Mouse (Mus musculus): ENCODE measurements around the gene Tmem132c. TPM values are rescaled to one million over a fixed set of nuclear protein-coding genes. Genes with fewer than 3 reads are reported as not detected.

Gene Tmem132c
- polyA plus RNA-seq, 1 experiment: 0.06 TPM

GRCm38 (mm10) chr5:127336048-127336907 lies 94.7 kb downstream of the Tmem132c start:
- TF ChIP-seq FOSL1 (IDR thresholded peaks at IDR 0.05; ENCODE audit: insufficient read depth, low read length, poor library complexity, severe bottlenecking) (no peak), MYOG (IDR thresholded peaks at IDR 0.05; ENCODE audit: control insufficient read depth, extremely low read depth, insufficient read length) (no peak), USF1 (IDR thresholded peaks at IDR 0.05; ENCODE audit: low read depth) (no peak), CEBPB (IDR thresholded peaks at IDR 0.05; ENCODE audit: low read depth) (no peak), MAX (IDR thresholded peaks at IDR 0.05) (no peak), MYOD1 (IDR thresholded peaks at IDR 0.05; ENCODE audit: control insufficient read depth, insufficient read length, low read depth) (no peak), CTCF (IDR thresholded peaks at IDR 0.05; ENCODE audit: control insufficient read depth, insufficient read depth, insufficient read length) (no peak)
- Histone ChIP-seq H3K27me3 (ENCODE audit: control insufficient read depth, insufficient read depth, insufficient read length) (no peaks in the 10 kb centered on the region), H3K4me3 (ENCODE audit: insufficient read depth, poor library complexity, severe bottlenecking) (no peak overlapping the region)

GRCm38 (mm10) chr5:127336908-127337265 lies 95.3 kb downstream of the Tmem132c start:
- H3K27me3 ChIP-seq (ENCODE audit: control insufficient read depth, insufficient read depth, insufficient read length): no peaks in the 10 kb centered on the region
- H3K36me3 ChIP-seq (ENCODE audit: control insufficient read depth, insufficient read depth): no peaks in the 10 kb centered on the region
- no peak for TF ChIP-seq FOSL1 (IDR thresholded peaks at IDR 0.05; ENCODE audit: insufficient read depth, low read length, poor library complexity, severe bottlenecking)
- TF ChIP-seq CEBPB (IDR thresholded peaks at IDR 0.05; ENCODE audit: low read depth): no peak
- no peak for TF ChIP-seq MYOG (IDR thresholded peaks at IDR 0.05; ENCODE audit: control insufficient read depth, extremely low read depth, insufficient read length)
- TF ChIP-seq MYOD1 (IDR thresholded peaks at IDR 0.05; ENCODE audit: control insufficient read depth, insufficient read length, low read depth): no peak
- TF ChIP-seq USF1 (IDR thresholded peaks at IDR 0.05; ENCODE audit: low read depth): no peak
- TF ChIP-seq MAX (IDR thresholded peaks at IDR 0.05): no peak
- TF ChIP-seq CTCF (IDR thresholded peaks at IDR 0.05; ENCODE audit: control insufficient read depth, insufficient read depth, insufficient read length): no peak
- no peak overlapping the region for H3ac ChIP-seq (ENCODE audit: control insufficient read depth, insufficient read length, low read depth)
- H3K79me3 ChIP-seq (ENCODE audit: low read depth): no peaks in the 10 kb centered on the region
- no peaks in the 10 kb centered on the region for H3K79me2 ChIP-seq (ENCODE audit: control insufficient read depth, insufficient read depth)
- H3K4me3 ChIP-seq (ENCODE audit: insufficient read depth, poor library complexity, severe bottlenecking): no peak overlapping the region

More at GRCm38 (mm10) chr5:127336048-127336907, 94.7 kb downstream of the Tmem132c start:
- Histone ChIP-seq H3ac (ENCODE audit: control insufficient read depth, insufficient read length, low read depth) (no peak overlapping the region), H3K79me2 (ENCODE audit: control insufficient read depth, insufficient read depth) (no peaks in the 10 kb centered on the region), H3K36me3 (ENCODE audit: control insufficient read depth, insufficient read depth) (no peaks in the 10 kb centered on the region), H3K79me3 (ENCODE audit: low read depth) (no peaks in the 10 kb centered on the region)

DNA sequence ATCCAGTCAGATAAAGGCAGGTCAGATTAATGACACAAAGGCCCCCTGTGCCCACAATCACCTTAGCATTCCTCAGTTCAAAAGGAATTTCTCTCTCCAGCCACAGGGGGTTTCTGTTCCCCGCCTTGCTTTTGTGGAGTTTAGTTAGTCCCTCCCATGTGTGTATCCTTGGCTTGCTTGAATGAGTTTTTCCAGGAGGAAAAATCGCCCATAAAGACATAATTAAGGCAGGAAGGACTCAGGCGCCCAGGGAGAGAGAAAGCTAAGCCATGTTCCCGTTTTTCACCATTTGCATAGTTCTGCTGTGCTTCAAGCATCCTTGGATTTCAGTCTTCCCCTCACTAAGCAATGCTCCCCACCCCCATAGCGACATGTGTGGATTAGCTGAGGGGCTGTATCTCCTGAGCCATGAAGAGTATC lies 97.4 kb downstream of the Tmem132c start:
- Histone ChIP-seq H3K36me3 (ENCODE audit: control insufficient read depth, insufficient read depth) (no peaks in the 10 kb centered on the region), H3K4me3 (ENCODE audit: insufficient read depth, poor library complexity, severe bottlenecking) (no peak overlapping the region), H3ac (ENCODE audit: control insufficient read depth, insufficient read length, low read depth) (no peak overlapping the region), H3K79me3 (ENCODE audit: low read depth) (no peaks in the 10 kb centered on the region), H3K79me2 (ENCODE audit: control insufficient read depth, insufficient read depth) (no peaks in the 10 kb centered on the region), H3K27me3 (ENCODE audit: control insufficient read depth, insufficient read depth, insufficient read length) (no peaks in the 10 kb centered on the region)
- TF ChIP-seq CTCF (IDR thresholded peaks at IDR 0.05; ENCODE audit: control insufficient read depth, insufficient read depth, insufficient read length) (no peak), USF1 (IDR thresholded peaks at IDR 0.05; ENCODE audit: low read depth) (no peak), FOSL1 (IDR thresholded peaks at IDR 0.05; ENCODE audit: insufficient read depth, low read length, poor library complexity, severe bottlenecking) (no peak), MYOG (IDR thresholded peaks at IDR 0.05; ENCODE audit: control insufficient read depth, extremely low read depth, insufficient read length) (no peak), MYOD1 (IDR thresholded peaks at IDR 0.05; ENCODE audit: control insufficient read depth, insufficient read length, low read depth) (no peak), MAX (IDR thresholded peaks at IDR 0.05) (no peak), CEBPB (IDR thresholded peaks at IDR 0.05; ENCODE audit: low read depth) (no peak)

DNA sequence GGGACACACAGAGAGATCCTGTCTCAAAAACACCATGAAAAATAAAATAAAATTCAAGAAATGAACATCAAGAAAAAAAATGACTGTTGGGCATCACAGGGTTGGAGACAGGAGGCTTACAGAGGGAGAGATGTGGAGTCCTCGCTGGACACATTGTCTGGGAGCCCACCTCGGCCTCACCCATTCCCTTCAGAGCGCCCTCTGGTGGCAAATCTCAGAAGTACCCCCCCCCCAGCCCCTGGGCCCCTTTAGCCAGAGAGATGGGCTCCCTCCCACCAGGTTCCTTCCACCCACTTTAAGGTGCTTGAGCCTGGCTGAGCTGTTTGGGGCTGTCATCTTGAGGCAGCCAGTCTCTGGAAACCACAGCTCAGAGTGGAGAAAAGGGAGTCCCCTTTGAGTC lies 99.5 kb downstream of the Tmem132c start:
- Histone ChIP-seq H3K79me3 (ENCODE audit: low read depth) (no peaks in the 10 kb centered on the region), H3K27me3 (ENCODE audit: control insufficient read depth, insufficient read depth, insufficient read length) (no peaks in the 10 kb centered on the region), H3K79me2 (ENCODE audit: control insufficient read depth, insufficient read depth) (no peaks in the 10 kb centered on the region), H3ac (ENCODE audit: control insufficient read depth, insufficient read length, low read depth) (no peak overlapping the region), H3K4me3 (ENCODE audit: insufficient read depth, poor library complexity, severe bottlenecking) (no peak overlapping the region), H3K36me3 (ENCODE audit: control insufficient read depth, insufficient read depth) (no peaks in the 10 kb centered on the region)
- TF ChIP-seq MYOD1 (IDR thresholded peaks at IDR 0.05; ENCODE audit: control insufficient read depth, insufficient read length, low read depth) (no peak), USF1 (IDR thresholded peaks at IDR 0.05; ENCODE audit: low read depth) (no peak), MAX (IDR thresholded peaks at IDR 0.05) (no peak), MYOG (IDR thresholded peaks at IDR 0.05; ENCODE audit: control insufficient read depth, extremely low read depth, insufficient read length) (no peak)

GRCm38 (mm10) chr5:127344721-127345120 lies 103.1 kb downstream of the Tmem132c start:
- no peak overlapping the region for H3ac ChIP-seq (ENCODE audit: control insufficient read depth, insufficient read length, low read depth)
- no peaks in the 10 kb centered on the region for H3K27me3 ChIP-seq (ENCODE audit: control insufficient read depth, insufficient read depth, insufficient read length)
- H3K4me3 ChIP-seq (ENCODE audit: insufficient read depth, poor library complexity, severe bottlenecking): no peak overlapping the region
- no peaks in the 10 kb centered on the region for H3K79me2 ChIP-seq (ENCODE audit: control insufficient read depth, insufficient read depth)
- no peaks in the 10 kb centered on the region for H3K36me3 ChIP-seq (ENCODE audit: control insufficient read depth, insufficient read depth)
- H3K79me3 ChIP-seq (ENCODE audit: low read depth): no peaks in the 10 kb centered on the region
- TF ChIP-seq USF1 (IDR thresholded peaks at IDR 0.05; ENCODE audit: low read depth) (no peak), MYOD1 (IDR thresholded peaks at IDR 0.05; ENCODE audit: control insufficient read depth, insufficient read length, low read depth) (no peak), FOSL1 (IDR thresholded peaks at IDR 0.05; ENCODE audit: insufficient read depth, low read length, poor library complexity, severe bottlenecking) (no peak), MAX (IDR thresholded peaks at IDR 0.05) (no peak), CEBPB (IDR thresholded peaks at IDR 0.05; ENCODE audit: low read depth) (no peak), MYOG (IDR thresholded peaks at IDR 0.05; ENCODE audit: control insufficient read depth, extremely low read depth, insufficient read length) (no peak), CTCF (IDR thresholded peaks at IDR 0.05; ENCODE audit: control insufficient read depth, insufficient read depth, insufficient read length) (no peak)
